Mouse (Mus musculus): ENCODE data around the gene Ica1l. TPM values are rescaled to one million over a fixed set of nuclear protein-coding genes. Genes with fewer than 3 reads are reported as not detected.
"Not testable (repeated sequence)": the region's sequence is repeated elsewhere in the genome, so short reads cannot be mapped to it uniquely, and the experiment has no call there.

Gene Ica1l
- total RNA-seq (2021): 1 to 10 TPM in 1 of 2 experiments, under 1 TPM in 1; 0.72 to 1.4 TPM

DNA sequence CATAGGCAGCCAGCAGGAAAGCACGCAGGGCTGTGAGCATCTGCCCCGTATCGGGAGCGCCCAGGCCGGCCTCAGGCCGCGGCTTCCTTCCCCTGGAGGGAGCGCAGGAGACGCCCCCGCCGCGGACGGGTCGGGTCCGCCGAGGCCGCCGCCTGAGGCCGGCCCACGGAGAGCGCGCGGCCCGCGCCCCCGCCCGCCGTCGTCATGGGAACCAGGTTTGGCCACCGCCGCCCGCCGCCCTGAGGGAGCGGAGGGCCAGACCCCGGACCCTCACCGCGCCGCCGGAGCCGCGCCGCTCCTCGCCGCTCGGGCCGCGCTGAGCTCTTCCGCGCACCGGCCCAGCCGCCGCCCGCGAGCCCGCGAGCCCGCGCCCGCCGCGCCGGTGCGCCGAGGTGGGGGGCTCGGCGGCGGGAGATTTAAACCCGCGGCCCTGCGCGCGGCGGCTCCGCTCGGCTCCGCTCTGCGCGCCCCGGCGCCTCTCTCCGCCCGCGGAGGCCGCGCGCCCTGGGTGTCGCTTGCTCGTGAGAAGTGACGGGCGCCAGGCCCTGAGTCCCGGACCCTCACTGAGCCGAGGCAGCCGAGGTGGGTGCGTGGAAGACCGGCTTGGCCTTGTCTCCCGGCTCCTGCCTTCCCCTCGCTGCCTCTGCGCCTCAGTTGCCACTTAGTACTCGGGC lies at the start of gene Ica1l:
TSS of gene Ica1l (minus strand) at position 389 of the 674 bp plus-strand sequence.
- peak; percentile 62 to 66 for DNase-seq
- intact Hi-C loops (cut with DNase I): no loop called here

DNA sequence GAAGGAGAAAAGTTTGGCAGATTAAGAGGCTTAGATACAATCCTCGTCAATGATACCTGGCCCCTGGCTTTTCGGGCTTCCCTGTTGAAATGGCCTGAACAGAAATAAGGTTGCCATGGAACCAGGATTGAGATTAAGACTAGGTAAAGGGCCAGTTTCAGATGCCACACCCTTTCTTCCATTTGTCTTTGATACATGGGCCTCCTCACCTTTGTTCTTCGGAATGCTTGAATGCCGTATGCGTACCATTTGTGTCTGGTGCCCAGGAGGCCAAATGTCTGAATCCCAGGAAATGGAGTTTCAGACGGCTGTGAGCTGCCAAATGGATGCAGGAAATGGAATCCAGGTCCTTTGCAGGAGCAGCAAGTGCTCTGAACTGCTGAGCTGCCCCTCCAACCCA lies 33.4 kb upstream of the Ica1l start:
- DNase-seq: no peak
- intact Hi-C loops (cut with DNase I): no loop called here

DNA sequence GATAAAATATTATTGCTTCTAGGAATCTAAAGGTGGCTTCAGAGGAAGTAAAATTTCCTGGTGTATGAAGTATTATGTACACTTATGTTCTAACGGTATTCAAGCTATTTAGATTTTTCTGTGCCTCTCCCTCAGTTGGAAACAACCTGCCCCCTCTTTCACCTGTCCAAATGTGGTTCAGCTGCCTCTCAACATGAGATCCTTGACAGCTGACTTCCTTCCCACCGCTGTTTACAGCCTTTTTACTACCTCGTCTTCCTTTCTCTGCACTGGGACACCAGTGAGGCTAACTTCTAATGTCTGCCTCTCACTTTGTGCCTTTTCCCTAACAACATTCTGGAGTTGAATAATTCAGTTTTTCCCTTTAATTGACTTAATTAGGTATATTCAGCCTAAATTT lies 32.6 kb upstream of the Ica1l start:
- intact Hi-C loops (cut with DNase I): no loop called here
- DNase-seq: no peak

GRCm38 (mm10) chr1:60074935-60075334 lies 32.0 kb upstream of the Ica1l start:
- no peak for DNase-seq
- intact Hi-C loops (cut with DNase I): no loop called here

GRCm38 (mm10) chr1:60070725-60071124 lies 27.7 kb upstream of the Ica1l start:
- DNase-seq; intact Hi-C loops (cut with DNase I): not testable (repeated sequence)

DNA sequence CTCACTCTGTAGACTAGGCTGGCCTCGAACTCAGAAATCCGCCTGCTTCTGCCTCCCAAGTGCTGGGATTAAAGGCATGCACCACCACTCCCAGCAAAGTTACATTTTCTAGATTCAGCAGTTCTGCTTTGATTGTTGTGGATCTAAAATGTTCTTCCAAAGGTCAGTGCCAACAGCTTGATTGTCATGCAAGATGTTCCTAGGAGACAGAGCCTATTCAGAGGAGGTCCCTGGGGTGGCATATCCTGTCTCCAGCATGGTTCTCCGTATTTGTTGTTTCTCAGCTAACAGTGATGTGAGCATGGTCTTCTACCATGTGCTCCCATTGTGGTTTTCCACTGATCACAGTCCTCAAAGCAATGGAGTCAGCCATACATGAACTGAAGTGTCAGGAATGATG lies 13.3 kb upstream of the Ica1l start:
- intact Hi-C loops (cut with DNase I): no loop called here
- no peak for DNase-seq

DNA sequence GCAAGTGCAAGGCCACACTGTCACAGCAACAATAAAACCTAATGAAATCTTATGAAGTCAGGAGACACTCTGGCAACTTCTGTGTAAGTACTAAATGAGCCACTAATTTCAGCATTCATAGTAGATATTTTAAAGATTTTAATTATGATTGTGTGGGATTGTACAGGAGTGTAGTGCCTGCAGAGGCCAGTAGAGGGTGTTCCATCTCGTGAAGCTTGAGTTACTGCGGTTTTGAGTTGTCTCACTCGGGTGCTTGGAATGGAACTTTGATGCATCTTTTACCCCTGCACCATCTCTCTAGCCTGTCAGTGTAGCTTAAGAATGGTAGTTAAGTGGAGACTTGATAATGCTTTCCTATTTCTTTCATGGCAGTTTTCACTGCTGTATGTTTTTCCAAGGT lies 11.7 kb upstream of the Ica1l start:
- intact Hi-C loops (cut with DNase I): no loop called here
- no peak for DNase-seq

GRCm38 (mm10) chr1:60047481-60047880 lies 4.5 kb upstream of the Ica1l start:
- intact Hi-C loops (cut with DNase I); DNase-seq: not testable (repeated sequence)

DNA sequence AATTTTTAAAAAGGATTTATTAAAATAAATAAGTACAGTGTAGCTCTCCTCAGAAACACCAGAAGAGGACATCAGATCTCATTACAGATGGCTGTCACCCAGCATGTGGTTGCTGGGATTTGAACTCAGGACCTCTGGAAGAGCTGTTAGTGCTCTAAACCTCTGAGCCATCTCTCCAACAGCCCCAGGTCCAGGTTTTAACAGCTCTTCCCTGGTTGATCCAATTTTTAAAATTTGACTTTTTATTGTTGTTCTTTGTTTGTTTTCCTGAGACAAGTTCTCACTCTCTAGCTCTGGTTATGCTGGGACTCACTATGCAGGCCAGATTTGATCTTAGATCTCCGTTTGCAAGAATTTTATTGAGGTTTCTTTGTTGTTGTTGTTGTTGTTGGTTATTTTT lies 1.6 kb upstream of the Ica1l start:
- intact Hi-C loops (cut with DNase I): no loop called here
- no peak for DNase-seq

- intact Hi-C loops (cut with DNase I): no loop called here
- DNase-seq: no peak
These were observed 587 bp downstream of the Ica1l start for GRCm38 (mm10) chr1:60042398-60042795.

GRCm38 (mm10) chr1:60035044-60035443 lies 7.9 kb downstream of the Ica1l start:
- intact Hi-C loops (cut with DNase I): no loop called here
- DNase-seq: no peak

DNA sequence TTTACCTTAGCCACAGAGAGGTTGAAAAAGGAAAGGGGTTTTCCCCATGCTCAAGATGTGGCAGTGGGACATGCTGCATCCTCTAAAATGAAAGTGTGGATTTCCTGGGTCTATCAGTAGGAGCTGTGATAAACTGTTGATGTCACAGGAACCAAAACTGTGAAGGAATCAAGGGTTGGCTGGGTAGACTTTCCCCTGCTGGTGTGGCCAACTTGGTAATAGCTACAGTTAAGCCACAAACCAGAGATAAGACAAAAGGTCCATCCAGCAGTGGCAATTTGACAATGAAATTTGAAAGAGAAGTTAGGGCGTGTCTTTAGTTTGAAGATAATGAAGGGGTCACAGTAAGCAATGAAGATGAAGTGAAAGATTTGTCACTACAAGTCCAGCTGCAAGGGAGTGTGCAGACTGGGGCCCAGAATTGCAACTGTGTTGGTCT lies 25.9 kb downstream of the Ica1l start:
- no peak for DNase-seq
- intact Hi-C loops (cut with DNase I): no loop called here

DNA sequence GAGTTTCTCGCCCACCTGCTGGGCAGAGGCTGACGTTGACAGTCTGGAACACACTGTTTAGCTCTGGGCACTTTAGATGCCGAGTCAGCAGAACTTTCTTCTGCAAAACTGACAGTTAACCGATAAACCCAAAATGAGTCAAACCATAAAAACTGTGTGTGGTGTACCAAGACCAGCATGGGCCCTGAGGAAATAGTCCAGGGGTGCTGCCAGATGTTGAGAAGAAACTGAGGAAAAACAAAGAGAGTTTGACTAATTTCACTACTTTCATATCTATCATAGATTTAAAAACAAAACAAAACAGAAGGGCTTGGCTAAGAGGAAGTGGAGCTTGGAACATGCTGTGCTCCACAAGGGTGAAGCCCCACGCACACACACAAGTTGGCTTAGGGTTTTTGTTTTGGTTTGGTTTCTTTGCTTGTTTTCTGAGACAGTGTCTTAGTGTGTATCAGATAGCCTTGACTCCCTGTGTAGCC lies 26.8 kb downstream of the Ica1l start:
- intact Hi-C loops (cut with DNase I): no loop called here
- peak; percentile 11 to 13 for DNase-seq

DNA sequence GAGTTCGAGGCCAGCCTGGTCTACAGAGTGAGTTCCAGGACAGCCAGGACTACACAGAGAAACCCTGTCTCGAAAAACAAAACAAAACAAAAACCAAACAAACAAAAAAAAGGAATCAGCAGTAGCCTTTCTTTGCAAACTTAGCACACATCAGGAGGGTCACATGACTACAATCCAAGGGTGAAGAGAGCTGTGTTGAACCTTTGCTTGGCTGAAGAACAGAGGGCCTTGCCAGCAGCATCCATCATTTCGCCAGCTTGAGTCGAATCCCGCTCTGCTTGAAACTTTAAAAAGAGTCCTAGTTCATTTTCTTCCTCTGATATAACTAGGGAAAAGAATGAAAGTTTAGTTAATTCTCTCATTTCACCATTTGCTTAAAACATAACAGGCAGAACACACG lies 27.5 kb downstream of the Ica1l start:
- DNase-seq: no peak
- intact Hi-C loops (cut with DNase I): no loop called here

DNA sequence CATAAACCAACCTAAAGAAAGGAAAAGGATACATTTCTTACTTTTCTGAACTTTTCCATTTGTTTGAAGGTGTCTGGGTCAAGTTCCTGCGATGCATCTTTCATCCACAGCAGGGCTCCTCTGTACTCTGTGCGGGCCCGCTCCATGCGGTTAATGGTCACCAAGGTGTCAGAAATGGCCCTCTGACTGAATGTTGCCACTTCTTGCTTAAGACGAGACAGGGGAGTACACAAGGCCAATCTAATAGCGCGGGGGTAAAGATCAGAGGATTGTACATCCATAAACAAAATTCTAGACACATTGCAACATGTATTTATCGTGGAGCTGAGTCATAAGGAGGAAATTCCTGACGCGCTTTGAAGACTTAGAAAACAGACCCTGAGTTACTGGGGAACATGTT lies 29.2 kb downstream of the Ica1l start:
- DNase-seq: no peak
- intact Hi-C loops (cut with DNase I): no loop called here

DNA sequence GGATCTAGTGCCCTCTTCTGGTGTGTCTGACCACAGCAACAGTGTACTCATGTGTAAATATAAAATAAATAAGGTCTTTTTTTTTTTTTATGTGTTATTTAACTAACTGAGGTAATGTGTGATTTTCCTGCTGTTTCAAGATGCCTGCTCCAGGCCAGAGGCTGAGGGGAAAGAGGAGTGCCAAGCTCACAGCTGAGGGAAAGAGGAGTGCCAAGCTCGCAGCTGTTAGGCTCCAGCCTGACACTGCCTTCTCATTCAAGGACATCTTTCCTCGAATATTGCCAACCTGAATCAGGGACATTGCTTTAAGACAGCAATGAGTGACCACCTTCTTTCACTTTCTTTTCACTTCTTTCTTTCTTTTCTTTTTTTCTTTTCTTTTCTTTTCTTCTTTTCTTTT lies 34.2 kb downstream of the Ica1l start:
- peak; percentile 36 to 48 for DNase-seq
- intact Hi-C loops (cut with DNase I): no loop called here

DNA sequence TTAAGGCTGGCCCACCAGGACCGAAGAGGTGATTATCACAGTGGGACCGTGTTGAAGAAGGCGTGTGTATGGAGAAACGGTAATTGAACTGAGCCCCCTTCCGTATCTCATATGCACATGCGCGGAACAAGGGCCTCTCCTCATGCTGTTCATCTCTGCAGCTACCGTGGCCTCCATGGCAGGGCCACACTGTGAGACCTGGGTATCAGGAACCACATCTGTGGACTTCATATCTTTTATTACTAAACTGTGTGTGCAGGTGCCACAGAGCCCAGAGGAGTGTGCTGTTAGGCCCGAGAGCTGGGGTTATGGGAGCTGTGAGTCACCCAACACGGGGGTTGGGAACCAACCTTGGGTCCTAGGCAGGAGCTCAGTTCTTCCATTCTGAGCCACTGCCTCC lies 35.6 kb downstream of the Ica1l start:
- intact Hi-C loops (cut with DNase I): no loop called here
- DNase-seq: no peak

DNA sequence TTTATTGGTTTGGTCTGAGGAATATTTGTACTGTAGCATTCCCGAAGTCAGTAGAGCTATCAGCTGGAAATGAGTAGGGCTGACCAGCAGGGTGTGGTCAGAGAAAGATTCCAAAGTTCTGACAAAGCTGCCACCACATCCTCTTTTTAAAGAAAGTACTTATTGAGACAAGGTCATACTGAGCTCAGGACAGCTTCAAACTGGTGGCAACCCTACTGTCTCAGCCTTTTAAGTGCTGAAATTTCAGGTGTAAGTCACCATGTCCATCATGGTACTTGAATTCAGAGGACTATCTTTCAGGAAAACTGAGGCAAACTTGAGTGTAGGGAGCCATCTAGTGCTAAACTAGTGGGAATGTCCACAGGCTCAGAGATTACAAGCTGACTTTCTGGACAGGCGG lies 42.7 kb downstream of the Ica1l start:
- DNase-seq: peak; percentile 39 to 42
- intact Hi-C loops (cut with DNase I): loop anchor here (1.0 to 2.0 kb wide), 2 partner anchors 114 to 298 kb away; no protein-coding TSS in a partner anchor

GRCm38 (mm10) chr1:59997352-59997751 lies 45.6 kb downstream of the Ica1l start:
- no peak for DNase-seq
- intact Hi-C loops (cut with DNase I): no loop called here

DNA sequence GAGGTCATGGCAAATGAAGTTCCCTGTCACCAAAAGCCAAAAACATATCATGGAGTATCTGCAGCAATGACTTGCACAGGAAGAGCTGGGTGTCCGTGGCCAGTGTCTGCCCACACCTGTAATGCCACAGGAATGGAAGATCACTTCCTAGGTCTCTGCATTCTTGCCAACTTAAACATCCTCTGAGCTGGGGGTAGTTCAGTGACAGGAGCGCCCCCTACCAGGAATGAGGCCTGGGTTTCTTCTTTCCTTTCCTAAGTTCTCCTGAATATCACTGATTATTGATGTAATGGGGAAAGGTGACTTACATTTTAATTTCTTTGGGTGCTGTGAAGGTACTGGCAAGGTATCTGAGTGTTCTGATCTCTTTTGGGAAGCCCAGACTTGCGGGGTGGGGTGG lies 47.3 kb downstream of the Ica1l start:
- no peak for DNase-seq
- intact Hi-C loops (cut with DNase I): no loop called here

DNA sequence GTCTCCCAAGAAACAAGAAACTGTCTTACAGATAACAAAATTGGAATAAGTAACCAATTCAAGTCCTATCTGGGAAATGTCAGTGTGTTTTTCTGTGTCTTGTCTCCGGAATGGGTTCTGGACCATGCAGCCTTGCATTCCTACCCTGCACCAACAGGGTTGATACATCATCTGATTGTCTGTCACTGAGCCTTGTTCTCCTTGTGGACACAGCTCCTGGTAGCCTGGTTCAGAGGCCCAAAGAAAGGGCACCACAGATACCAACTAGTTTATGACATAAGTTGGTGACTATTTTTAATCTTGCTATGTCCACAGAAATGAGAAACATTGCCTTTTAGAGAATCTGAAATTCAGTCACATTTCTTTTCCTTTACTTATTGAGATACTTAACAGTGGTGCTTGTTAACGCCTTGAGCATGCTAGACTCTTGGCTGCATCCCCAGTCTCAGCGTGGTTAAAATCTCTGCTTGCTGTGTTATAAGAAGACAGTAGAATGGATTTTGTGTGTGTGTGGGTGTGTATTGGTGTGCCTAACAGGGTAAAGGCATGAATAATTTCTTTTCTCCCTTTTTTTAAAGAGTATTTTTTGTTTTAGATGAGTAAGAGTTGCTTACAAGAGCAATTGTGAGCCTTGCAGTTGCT lies 55.5 kb downstream of the Ica1l start:
- DNase-seq: no peak
- intact Hi-C loops (cut with DNase I): no loop called here

DNA sequence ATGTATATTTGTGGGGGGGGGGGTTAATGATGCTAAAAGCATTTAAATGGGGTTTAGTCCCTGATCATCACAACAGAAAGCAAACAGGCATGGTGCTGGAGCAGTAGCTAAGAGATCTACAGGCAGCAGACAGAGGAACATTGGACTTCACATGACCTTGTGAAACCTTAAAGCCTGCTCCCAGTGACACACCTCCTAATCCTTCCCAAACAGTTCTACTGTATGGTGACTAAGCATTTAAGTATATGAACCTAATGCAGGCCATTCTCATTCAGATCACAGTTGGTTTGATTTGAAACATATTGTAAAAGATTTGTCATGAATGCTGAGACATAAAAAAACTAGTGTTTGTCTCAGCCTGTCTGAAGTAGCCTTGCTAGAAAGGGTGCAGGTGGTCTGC lies 56.4 kb downstream of the Ica1l start:
- intact Hi-C loops (cut with DNase I): no loop called here
- no peak for DNase-seq

Data from heart, postnatal 10 days (tissue).